Mouse (Mus musculus) erythroblast, embryonic 14.5 days (primary cell): Measurements from ENCODE around the gene Fgf7.

Experiments
- GATA1 ChIP-seq: IDR thresholded peaks from 2 replicates; pipeline ENCODE4 v1.6.1; 2012; ENCODE audit warnings: low read length, inconsistent platforms, mixed read lengths
- TAL1 ChIP-seq: IDR thresholded peaks from 3 replicates; pipeline ENCODE4 v1.6.1; 2012; ENCODE audit warnings: low read length, inconsistent platforms, mixed read lengths

- no peak for TF ChIP-seq GATA1
- no peak for TF ChIP-seq TAL1
Measured at GRCm38 (mm10) chr2:126002291-126002690, 32.2 kb upstream of the Fgf7 start.
